Mouse (Mus musculus): ENCODE measurements around the gene Pak6. TPM values are rescaled to one million over a fixed set of nuclear protein-coding genes. Genes with fewer than 3 reads are reported as not detected.
"Not testable (repeated sequence)": the region's sequence is repeated elsewhere in the genome, so short reads cannot be mapped to it uniquely, and the experiment has no call there.

Gene Pak6
- polyA plus RNA-seq, 1 experiment from 2014 or later: 14.0 TPM

DNA sequence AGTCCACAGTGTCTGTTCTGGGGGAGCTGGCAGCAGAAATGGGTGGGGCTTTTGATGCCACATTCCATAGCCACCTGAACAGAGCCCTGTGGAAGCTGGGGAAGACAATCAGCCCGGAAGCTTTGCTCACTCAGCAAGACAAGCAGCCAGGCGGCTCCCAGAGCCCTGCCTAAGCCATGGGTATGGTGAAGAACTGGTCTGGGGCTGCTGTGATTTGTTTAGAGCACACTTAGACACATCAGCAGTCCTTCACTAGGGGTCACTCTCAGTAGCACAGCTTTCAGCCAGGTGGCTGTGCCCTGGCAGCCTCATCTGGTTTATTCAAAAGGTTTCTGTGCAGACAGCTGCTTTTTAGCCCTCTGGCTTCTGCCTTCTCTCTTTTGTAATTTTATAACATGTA, 22.0 kb upstream of the Pak6 start:
- H3K36me3 ChIP-seq (ENCODE audit: control insufficient read depth, insufficient read depth, low read length): peaks cover 65% of the 10 kb centered on the region
- no peaks in the 10 kb centered on the region for H3K4me1 ChIP-seq (ENCODE audit: control insufficient read depth, insufficient read depth, low read length)
- no peak overlapping the region for H3K27ac ChIP-seq (ENCODE audit: low read depth, low read length)
- WGBS: 82% methylated on average over 2 of the region's 2 CpGs
- no peak overlapping the region for H3K4me3 ChIP-seq (ENCODE audit: low read depth, low read length)
- DNase-seq (ENCODE audit: low spot score) (no peak), ATAC-seq (no peak)
- no peak overlapping the region for H3K9ac ChIP-seq (ENCODE audit: low read length)
- H3K9me3 ChIP-seq (replicated peaks; ENCODE audit: control insufficient read depth, low read length): 0 out of 2 replicates have a peak, but pooled peaks cover 2% of the 10 kb centered on the region
- H3K27me3 ChIP-seq (replicated peaks; ENCODE audit: control insufficient read depth, insufficient read depth, low read length): no peaks in the 10 kb centered on the region
- H3K4me2 ChIP-seq (ENCODE audit: low read length): no peak overlapping the region

DNA sequence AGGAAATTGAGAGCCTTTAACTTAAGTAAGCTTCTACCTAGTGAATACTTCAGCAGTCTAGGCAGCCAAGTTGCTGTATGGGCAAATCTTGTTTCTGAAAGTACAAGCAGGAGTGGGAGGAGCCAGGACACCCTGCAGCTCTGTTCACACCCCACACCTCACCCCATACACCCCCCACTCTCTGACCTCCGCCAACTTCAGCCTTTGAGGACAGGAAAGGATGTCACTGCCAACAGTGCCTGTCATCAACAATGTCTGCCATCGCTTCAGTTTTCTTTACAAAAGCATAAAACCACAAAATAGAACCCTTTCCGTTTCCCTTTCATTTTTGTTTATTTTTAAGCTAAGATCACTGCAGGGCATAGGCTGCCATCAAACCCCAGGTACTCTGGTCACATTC, 20.7 kb upstream of the Pak6 start:
- peaks cover 52% of the 10 kb centered on the region for H3K36me3 ChIP-seq (ENCODE audit: control insufficient read depth, insufficient read depth, low read length)
- H3K9ac ChIP-seq (ENCODE audit: low read length): no peak overlapping the region
- no peak overlapping the region for H3K27ac ChIP-seq (ENCODE audit: low read depth, low read length)
- H3K4me3 ChIP-seq (ENCODE audit: low read depth, low read length): no peak overlapping the region
- no peak overlapping the region for H3K4me2 ChIP-seq (ENCODE audit: low read length)
- no peaks in the 10 kb centered on the region for H3K27me3 ChIP-seq (replicated peaks; ENCODE audit: control insufficient read depth, insufficient read depth, low read length)
- ATAC-seq: no peak
- WGBS: 86% methylated on average over 3 of the region's 3 CpGs
- H3K4me1 ChIP-seq (ENCODE audit: control insufficient read depth, insufficient read depth, low read length): no peaks in the 10 kb centered on the region
- DNase-seq (ENCODE audit: low spot score): no peak
- H3K9me3 ChIP-seq (replicated peaks; ENCODE audit: control insufficient read depth, low read length): 0 out of 2 replicates have a peak, but pooled peaks cover 2% of the 10 kb centered on the region

DNA sequence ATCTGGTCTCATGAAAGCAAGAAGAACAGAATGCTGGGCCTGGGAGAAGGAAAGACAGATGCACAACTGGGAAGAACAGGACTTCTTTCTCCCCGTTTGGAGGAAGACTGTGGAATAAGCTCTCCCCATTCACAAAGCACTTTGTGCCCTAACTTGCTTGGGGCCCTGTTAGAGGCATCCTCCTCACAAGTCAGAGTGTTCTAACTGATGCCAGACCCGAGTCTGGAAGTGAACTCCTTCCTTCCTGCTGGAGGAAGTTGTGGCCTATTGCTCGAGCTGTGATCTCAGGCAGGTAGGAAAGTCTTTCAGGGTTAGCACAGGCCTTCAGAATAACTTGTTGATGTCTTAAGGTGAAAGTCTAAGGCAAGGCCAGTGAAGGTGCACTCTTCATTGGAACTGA, 20.2 kb upstream of the Pak6 start:
- no peak overlapping the region for H3K9ac ChIP-seq (ENCODE audit: low read length)
- 0 out of 2 replicates have a peak, but pooled peaks cover 2% of the 10 kb centered on the region for H3K9me3 ChIP-seq (replicated peaks; ENCODE audit: control insufficient read depth, low read length)
- H3K4me2 ChIP-seq (ENCODE audit: low read length): no peak overlapping the region
- ATAC-seq (no peak), DNase-seq (ENCODE audit: low spot score) (no peak)
- peaks cover 51% of the 10 kb centered on the region for H3K36me3 ChIP-seq (ENCODE audit: control insufficient read depth, insufficient read depth, low read length)
- no peak overlapping the region for H3K4me3 ChIP-seq (ENCODE audit: low read depth, low read length)
- 64% methylated on average over 3 of the region's 3 CpGs for WGBS
- no peaks in the 10 kb centered on the region for H3K27me3 ChIP-seq (replicated peaks; ENCODE audit: control insufficient read depth, insufficient read depth, low read length)
- no peak overlapping the region for H3K27ac ChIP-seq (ENCODE audit: low read depth, low read length)
- no peaks in the 10 kb centered on the region for H3K4me1 ChIP-seq (ENCODE audit: control insufficient read depth, insufficient read depth, low read length)

DNA sequence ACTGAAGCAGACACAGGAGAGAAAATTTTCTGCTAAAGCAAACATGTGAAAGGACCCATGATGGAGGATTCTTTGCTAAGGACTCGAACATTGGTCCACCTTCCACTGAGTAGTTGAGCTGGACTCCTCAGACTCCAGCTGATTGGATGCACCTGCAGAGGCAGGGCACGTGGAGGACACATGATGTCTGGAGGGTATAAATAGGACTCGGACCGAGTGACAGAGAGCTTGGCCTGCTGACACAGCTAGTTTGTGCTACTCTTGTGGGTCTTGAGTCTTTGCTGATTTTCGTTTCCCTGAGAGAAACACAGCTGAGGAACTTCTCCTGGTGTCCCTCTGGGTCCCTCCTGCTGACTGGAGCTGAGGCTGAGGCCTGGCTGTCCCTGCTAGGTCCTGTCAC, 16.4 kb upstream of the Pak6 start:
- H3K4me1 ChIP-seq (ENCODE audit: control insufficient read depth, insufficient read depth, low read length): no peaks in the 10 kb centered on the region
- peaks cover 24% of the 10 kb centered on the region for H3K36me3 ChIP-seq (ENCODE audit: control insufficient read depth, insufficient read depth, low read length)
- H3K27ac ChIP-seq (ENCODE audit: low read depth, low read length): no peak overlapping the region
- no peak overlapping the region for H3K4me2 ChIP-seq (ENCODE audit: low read length)
- ATAC-seq (no peak), DNase-seq (ENCODE audit: low spot score) (no peak)
- H3K27me3 ChIP-seq (replicated peaks; ENCODE audit: control insufficient read depth, insufficient read depth, low read length): no peaks in the 10 kb centered on the region
- 0 out of 2 replicates have a peak, but pooled peaks cover 2% of the 10 kb centered on the region for H3K9me3 ChIP-seq (replicated peaks; ENCODE audit: control insufficient read depth, low read length)
- H3K9ac ChIP-seq (ENCODE audit: low read length): no peak overlapping the region
- H3K4me3 ChIP-seq (ENCODE audit: low read depth, low read length): no peak overlapping the region
- WGBS: 86% methylated on average over 5 of the region's 5 CpGs

DNA sequence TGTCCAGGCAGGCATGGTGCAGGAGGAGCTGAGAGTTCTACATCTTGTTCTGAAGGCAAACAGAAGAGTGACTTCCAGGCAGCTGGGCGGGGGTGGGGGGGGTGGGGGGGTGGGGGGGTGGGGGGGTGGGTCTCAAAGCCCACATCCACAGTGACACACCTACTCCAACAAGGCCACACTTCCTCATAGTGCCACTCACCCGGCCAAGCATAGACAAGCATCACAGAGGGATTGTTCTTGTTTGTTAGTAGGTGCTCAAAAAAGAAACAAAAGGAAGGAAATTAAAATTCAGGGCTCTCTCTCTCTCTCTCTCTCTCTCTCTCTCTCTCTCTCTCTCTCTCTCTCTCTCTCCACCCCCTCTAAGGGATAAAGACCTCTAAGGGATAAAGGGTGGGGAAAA, 12.4 kb upstream of the Pak6 start:
- H3K4me2 ChIP-seq (ENCODE audit: low read length); H3K27ac ChIP-seq (ENCODE audit: low read depth, low read length); DNase-seq (ENCODE audit: low spot score); H3K4me1 ChIP-seq (ENCODE audit: control insufficient read depth, insufficient read depth, low read length); H3K27me3 ChIP-seq (replicated peaks; ENCODE audit: control insufficient read depth, insufficient read depth, low read length); H3K9ac ChIP-seq (ENCODE audit: low read length); ATAC-seq; H3K4me3 ChIP-seq (ENCODE audit: low read depth, low read length); H3K9me3 ChIP-seq (replicated peaks; ENCODE audit: control insufficient read depth, low read length); H3K36me3 ChIP-seq (ENCODE audit: control insufficient read depth, insufficient read depth, low read length): not testable (repeated sequence)
- 58% methylated on average over 1 of the region's 2 CpGs for WGBS

DNA sequence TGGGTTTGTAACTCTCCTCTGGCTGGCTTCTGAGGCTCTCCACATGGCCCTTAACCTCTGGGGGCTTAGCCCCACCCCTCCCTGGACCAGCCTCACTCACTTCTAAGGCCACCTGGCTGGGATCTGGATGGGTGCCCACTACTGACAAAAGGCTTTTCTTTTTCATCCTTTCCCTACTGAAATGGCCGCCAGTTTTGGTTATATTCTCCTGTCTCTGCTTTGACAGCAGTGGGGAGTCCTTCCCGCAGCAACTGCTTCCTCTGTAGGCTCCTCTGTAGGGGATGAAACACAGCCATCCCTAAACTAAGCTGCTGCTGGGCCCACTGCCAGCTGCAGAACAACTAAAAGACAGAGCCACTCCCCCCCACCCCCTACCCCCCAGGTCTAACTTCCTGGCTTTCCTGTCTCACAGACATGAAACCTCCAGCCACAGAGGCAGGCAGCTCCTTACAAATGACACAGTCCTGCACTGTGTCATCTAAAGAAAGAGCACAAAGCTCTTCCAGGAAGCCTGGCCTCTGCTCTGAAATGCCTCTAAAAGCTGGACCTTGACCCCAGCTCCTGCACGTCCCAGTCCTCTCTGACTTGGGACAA, 6.3 kb upstream of the Pak6 start:
- Histone ChIP-seq H3K27ac (ENCODE audit: low read depth, low read length) (peak overlapping the region; percentile 48), H3K27me3 (replicated peaks; ENCODE audit: control insufficient read depth, insufficient read depth, low read length) (no peaks in the 10 kb centered on the region), H3K4me1 (ENCODE audit: control insufficient read depth, insufficient read depth, low read length) (peaks cover 11% of the 10 kb centered on the region), H3K4me2 (ENCODE audit: low read length) (no peak overlapping the region), H3K4me3 (ENCODE audit: low read depth, low read length) (no peak overlapping the region), H3K9me3 (replicated peaks; ENCODE audit: control insufficient read depth, low read length) (no peaks in the 10 kb centered on the region), H3K36me3 (ENCODE audit: control insufficient read depth, insufficient read depth, low read length) (no peaks in the 10 kb centered on the region), H3K9ac (ENCODE audit: low read length) (no peak overlapping the region)
- DNase-seq (ENCODE audit: low spot score): peak; percentile 47
- ATAC-seq: peak; percentile 18; the same call in 1 of the 2 replicates
- WGBS: 15% methylated on average over 3 of the region's 3 CpGs

DNA sequence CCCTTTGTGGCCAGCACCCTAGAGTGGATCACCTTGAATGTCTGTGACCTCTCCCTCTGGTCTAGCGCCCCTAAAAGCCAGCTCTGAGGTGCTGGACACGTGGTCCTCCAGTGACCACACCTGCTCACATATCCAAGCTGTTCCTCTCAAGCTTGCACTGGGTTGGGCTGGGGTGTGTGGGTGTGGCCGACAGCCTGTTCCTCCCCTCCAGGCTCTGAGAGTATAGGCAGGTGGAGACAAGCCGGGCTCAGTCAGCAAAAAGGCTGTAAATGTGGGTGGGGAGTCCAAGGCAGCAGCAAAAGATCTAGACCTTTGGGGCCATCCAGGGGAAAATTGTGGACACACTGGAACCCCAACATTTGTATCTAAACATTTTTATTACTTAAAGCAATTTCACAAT, 4.6 kb upstream of the Pak6 start:
- 45% methylated on average over 4 of the region's 4 CpGs for WGBS
- H3K36me3 ChIP-seq (ENCODE audit: control insufficient read depth, insufficient read depth, low read length): no peaks in the 10 kb centered on the region
- no peak for ATAC-seq

DNA sequence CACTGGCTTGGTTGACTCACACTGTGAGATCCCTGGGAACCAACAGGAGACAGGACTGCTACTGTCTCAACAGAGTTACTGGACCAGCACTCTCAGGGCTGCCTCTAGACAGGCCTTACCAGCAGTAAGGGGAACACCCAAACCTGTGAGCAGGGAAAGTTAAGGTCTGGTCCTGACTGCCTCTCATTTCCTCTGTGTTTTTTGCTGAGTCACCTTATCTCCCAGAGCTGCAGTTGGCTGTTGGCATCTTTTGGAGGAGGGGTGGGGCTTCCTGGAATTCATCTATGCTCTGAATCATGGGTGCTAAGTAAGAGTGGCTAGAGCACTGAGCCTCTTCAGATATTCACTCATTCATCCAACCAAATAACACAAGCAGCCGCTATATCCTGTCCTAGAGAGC, 4.0 kb upstream of the Pak6 start:
- H3K27me3 ChIP-seq (replicated peaks; ENCODE audit: control insufficient read depth, insufficient read depth, low read length): 0 out of 2 replicates have a peak, but pooled peaks cover 3% of the 10 kb centered on the region
- no peak overlapping the region for H3K27ac ChIP-seq (ENCODE audit: low read depth, low read length)
- H3K4me1 ChIP-seq (ENCODE audit: control insufficient read depth, insufficient read depth, low read length): peaks cover 18% of the 10 kb centered on the region
- DNase-seq (ENCODE audit: low spot score) (no peak), ATAC-seq (no peak)
- H3K4me3 ChIP-seq (ENCODE audit: low read depth, low read length): no peak overlapping the region
- no peaks in the 10 kb centered on the region for H3K9me3 ChIP-seq (replicated peaks; ENCODE audit: control insufficient read depth, low read length)
- H3K9ac ChIP-seq (ENCODE audit: low read length): no peak overlapping the region
- H3K36me3 ChIP-seq (ENCODE audit: control insufficient read depth, insufficient read depth, low read length): no peaks in the 10 kb centered on the region
- H3K4me2 ChIP-seq (ENCODE audit: low read length): no peak overlapping the region
- 77% methylated on average over 1 of the region's 1 CpGs for WGBS

More for the DNA sequence above, 4.6 kb upstream of the Pak6 start:
- Histone ChIP-seq H3K4me3 (ENCODE audit: low read depth, low read length) (no peak overlapping the region), H3K4me1 (ENCODE audit: control insufficient read depth, insufficient read depth, low read length) (peaks cover 15% of the 10 kb centered on the region), H3K9ac (ENCODE audit: low read length) (no peak overlapping the region), H3K9me3 (replicated peaks; ENCODE audit: control insufficient read depth, low read length) (no peaks in the 10 kb centered on the region), H3K27ac (ENCODE audit: low read depth, low read length) (no peak overlapping the region), H3K4me2 (ENCODE audit: low read length) (no peak overlapping the region), H3K27me3 (replicated peaks; ENCODE audit: control insufficient read depth, insufficient read depth, low read length) (0 out of 2 replicates have a peak, but pooled peaks cover 3% of the 10 kb centered on the region)
- DNase-seq (ENCODE audit: low spot score): no peak

DNA sequence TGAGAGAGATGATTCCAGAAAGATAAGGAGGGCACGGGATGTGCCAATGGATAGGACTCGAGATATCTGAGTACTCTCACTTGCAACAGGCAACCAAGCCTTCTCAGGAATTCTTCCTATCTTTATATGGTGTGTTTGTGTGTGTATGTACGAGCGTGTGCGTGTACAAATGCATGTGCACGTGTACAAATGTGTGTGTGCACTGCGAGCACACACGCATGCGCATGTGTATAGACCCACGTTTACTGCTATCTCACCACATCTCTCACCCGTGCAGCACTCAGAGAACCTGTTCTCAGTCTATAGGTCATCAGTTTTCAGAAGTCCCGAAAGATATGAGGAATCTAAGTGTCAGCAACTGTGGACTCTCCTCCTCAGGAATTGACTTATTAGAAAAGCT, 3.6 kb upstream of the Pak6 start:
- Histone ChIP-seq H3K36me3 (ENCODE audit: control insufficient read depth, insufficient read depth, low read length) (no peaks in the 10 kb centered on the region), H3K27me3 (replicated peaks; ENCODE audit: control insufficient read depth, insufficient read depth, low read length) (0 out of 2 replicates have a peak, but pooled peaks cover 3% of the 10 kb centered on the region), H3K4me1 (ENCODE audit: control insufficient read depth, insufficient read depth, low read length) (peaks cover 18% of the 10 kb centered on the region), H3K27ac (ENCODE audit: low read depth, low read length) (0 out of 2 replicates have a peak overlapping the region, but pooled peaks have one; percentile 21), H3K9ac (ENCODE audit: low read length) (peak overlapping the region; percentile 61), H3K9me3 (replicated peaks; ENCODE audit: control insufficient read depth, low read length) (no peaks in the 10 kb centered on the region), H3K4me2 (ENCODE audit: low read length) (peak overlapping the region; percentile 61), H3K4me3 (ENCODE audit: low read depth, low read length) (0 out of 2 replicates have a peak overlapping the region, but pooled peaks have one; percentile 32)
- 91% methylated on average over 12 of the region's 12 CpGs for WGBS
- ATAC-seq (no peak), DNase-seq (ENCODE audit: low spot score) (no peak)

All from forebrain, embryonic 14.5 days (tissue).